Mouse (Mus musculus) adrenal gland, postnatal 25 days (tissue): ENCODE results near the gene Surf4. TPM values are rescaled to one million over a fixed set of nuclear protein-coding genes. Genes with fewer than 3 reads are reported as not detected.
A peak's percentile ranks its signal among the peaks of the same experiment; 100 is the strongest.

ENCODE experiments used
- DNase-seq: peaks from one replicate; pipeline ENCODE4 v3.0.0; 2021; ENCODE audit warnings: mixed read lengths
- total RNA-seq: library from RNA; stranded (reverse); gene quantifications from 2 replicates; pipeline ENCODE4 v1.2.3, GENCODE M21; 2021

The Surf4 gene
- total RNA-seq, 1 experiment from 2014 or later = 152 TPM

DNA sequence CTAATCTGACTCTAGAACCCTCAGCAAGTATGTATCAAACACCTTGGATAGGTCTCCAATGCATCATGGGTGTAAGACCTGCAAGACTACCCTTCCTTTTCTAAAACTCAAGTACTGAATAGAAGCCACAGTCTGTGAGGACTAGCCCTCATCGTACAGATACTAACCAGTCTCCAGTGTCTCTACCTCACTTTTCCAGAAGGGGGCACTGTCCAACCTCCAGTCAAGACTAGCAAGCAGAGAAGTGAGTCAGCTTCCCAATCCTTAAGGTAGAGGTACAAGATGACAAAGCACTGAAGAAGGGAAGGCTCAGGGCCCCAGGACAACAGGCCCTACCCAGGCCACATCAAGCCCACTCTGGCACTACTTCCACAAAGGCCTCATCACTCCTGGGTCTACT, 3.3 kb downstream of the Surf4 start:
- peak; percentile 46 for DNase-seq

DNA sequence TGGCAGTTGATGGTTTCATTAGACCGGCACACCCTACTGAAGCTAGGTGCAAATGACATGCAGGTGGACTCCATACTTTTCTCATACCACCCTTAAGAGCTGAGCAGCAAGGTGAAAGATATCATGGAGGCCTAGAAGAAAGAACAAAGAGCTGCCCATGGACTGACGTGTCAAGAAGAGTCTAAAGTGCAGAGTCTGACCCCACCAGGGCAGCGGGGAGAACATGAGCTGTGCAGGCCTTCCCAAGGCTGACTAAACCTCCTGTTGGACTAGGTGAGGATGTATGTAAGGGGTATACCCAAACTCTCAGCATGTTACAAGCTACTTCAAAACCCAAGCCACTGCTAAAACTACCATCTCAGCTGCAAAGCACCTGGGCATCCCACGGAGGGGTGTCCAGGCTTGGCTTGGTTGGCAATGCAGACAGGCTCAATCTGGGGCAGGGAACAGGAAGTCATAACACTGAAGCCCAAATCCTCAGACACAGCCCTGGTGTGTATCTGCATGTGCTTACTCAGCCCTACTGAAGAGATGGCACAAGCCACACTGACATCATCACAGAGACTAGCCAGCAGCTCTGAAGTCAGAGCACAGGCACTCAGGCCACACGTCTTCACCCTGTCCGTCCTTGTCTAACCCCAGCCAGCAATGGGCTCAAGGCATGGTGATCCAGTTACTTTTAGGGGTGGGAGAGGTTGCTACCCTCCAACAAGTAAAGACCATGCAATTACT, 5.8 kb downstream of the Surf4 start:
- DNase-seq = no peak

DNA sequence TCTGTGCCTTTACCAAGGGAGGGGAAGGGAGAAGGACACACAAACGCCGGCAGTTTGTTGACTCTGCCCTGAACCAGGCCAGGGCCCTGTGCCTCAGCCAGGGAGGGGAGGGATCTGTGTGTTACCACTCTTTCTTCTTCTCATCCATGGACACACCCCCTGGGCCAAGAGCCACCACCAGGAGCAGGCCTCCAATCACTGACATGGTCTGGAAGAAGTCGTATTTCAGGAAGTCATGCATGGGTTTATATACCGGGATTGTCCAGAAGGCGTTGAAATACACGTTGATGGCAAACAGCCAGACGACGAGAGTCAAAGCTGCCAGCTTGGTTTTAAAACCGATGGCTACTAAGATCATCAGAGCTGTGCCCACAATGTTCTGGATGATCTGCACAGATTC, 11.9 kb downstream of the Surf4 start:
- peak; percentile 64 for DNase-seq

GRCm38 (mm10) chr2:26920190-26920855, 13.4 kb downstream of the Surf4 start:
- no peak for DNase-seq

DNA sequence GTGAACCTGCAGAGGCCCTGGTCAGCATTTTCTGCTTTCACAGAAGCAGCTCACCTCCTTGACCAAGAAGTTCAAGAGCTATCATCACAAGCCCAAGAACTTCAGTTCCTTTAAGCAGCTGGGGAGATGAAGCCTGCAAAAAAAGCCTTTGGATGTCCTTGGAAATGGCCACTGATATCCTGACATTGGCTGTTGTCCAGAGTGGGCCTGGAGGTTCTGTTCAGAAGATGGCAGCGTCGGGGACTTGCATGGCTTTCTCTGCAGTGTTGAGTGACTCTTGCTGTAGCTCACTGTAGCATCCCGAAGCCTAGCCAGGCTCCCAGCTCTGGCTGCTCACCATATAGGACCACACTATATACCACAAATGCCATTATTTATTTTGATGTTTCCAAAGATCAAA, 14.0 kb downstream of the Surf4 start:
- DNase-seq = peak; percentile 29

GRCm38 (mm10) chr2:26916738-26917137, 17.0 kb downstream of the Surf4 start:
- DNase-seq = no peak

GRCm38 (mm10) chr2:26915927-26916728, 17.6 kb downstream of the Surf4 start, which contains the start of the genes Surf2 and Surf1:
Gene Surf2 (plus strand): TSS chr2:26916367.
Gene Surf1 (minus strand): TSS chr2:26916530.
- DNase-seq = peak; percentile 80

DNA sequence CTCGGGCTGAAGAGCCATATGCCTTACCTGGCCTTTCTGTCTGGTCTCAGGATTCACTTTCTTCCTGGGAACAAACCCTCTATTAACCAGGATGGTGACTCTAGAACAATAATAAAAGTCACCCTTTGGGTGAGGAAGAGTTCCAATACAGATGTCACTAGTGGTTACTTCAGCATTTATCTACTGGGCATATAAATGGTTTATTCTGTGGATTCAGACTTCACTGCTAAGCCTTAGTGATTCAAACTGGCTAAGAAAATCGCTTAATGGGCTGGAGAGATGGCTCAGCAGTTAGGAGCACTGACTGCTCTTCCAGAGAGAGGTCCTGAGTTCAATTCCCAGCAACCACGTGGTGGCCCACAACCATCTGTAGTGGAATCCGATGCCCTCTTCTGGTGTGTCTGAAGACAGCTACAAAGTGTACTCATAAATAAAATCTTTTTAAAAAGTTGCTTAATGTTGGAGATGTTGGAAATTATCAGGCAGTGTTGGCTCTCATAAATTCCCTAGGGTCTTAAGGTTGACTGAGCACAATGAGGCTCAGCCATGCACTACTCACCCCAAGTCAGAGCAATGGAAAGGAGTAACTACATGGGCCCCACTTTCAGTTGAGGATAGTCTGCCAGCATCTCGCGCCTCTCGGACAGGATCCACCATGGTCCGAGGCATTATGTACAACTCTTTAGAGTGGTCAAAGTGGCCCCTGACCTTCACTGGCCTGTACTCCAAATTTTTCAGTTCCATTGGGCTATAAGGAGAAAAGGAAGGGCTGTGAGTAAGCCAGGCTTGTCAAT, 19.4 kb downstream of the Surf4 start:
- DNase-seq = no peak

GRCm38 (mm10) chr2:26913416-26914147, 20.1 kb downstream of the Surf4 start:
- DNase-seq = no peak

DNA sequence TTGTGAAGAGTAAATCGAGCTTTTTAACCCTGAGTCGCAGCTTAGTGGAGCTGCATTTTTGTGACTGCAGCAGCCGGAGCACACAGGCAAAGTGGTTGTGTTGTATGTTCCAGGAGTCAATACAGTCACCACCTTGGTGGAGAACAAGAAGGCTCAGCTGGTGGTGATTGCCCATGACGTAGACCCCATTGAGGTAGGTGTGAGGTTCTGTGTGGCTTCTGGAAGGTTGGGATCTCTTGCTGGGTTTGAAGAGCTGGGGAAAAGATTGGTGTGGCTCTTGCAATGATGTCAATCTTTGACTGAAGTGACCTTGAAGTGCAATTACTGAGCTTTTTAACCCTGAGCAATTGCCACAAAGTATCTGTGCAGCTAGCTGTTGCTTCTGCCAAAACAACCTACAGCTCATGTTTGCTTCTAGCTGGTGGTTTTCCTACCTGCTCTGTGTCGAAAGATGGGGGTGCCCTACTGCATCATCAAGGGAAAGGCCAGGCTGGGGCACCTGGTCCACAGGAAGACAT, 21.4 kb downstream of the Surf4 start:
- no peak for DNase-seq

- DNase-seq = peak; percentile 54
Measured at GRCm38 (mm10) chr2:26910994-26911765, 22.5 kb downstream of the Surf4 start.

GRCm38 (mm10) chr2:26910124-26910993, 23.4 kb downstream of the Surf4 start, which contains the start of the genes Med22 and Rpl7a:
Gene Med22 (minus strand): TSS chr2:26910677.
Gene Rpl7a (plus strand): TSS chr2:26910764.
- peak; percentile 100 for DNase-seq

DNA sequence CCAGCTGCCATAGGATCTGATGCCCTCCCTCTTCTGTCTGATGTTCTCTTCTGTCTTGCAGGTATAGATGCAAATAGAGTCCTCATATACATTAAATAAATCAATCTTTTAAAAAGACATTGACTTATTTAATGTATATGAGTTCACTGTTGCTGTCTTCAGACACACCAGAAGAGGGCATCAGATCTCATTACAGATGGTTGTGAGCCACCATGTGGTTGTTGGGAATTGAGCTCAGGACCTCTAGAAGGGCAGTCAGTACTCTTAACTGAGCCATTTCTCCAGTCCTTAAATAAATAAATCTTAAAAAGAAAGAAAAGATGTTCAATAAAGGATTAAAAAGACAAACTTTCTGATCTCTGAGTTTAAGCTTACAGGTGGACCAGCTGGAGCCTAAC, 24.3 kb downstream of the Surf4 start:
- DNase-seq = no peak

DNA sequence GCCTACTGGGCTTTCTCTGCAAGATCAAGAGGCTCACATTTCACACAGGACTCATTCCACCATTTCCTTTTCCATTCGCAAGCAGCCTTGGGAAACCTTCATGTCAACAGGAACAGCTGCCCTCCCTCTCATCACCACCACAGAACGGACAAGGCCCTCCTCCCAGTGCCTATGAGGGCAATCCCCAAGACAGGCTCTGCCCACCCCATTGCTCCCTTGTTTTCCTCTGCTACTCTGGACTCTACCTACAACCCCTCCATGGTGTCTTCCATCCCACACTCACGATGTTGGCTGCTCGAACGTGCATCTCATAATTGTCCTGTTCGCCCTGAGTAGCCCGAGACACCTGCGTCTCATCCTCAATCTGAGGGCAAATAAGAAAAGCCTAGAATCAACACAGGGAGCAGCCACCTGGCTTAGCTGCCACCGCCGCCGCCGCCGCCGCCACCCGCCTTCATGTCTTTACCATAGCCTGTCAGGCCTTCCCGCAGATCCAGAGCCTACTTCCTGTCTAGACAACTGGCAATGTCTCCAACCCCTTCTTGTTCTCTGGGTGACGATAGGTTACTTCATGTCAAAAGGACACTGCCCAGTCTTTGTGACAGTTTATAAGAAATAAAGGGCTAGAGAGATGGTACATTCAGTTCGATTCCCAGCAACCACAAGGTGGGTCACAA, 24.9 kb downstream of the Surf4 start:
- DNase-seq = no peak

DNA sequence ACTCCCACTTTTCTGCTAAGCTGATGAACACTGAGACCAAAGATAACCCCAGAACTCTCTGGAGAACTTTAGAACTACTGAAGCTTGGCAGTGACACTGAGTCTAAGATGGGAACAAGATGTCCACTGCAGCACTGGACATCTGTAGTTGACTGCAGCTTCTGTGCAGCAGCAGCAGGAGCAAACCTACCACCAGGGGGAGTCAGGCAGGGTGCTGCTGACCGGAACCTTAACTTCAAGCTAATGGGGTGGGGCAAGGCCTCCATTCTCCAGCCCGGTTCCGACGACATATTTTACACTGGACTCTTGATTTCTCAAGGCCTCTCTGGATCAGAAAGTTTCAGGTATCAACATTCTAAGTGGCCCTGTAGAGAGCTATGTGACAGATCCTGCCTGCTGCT, 26.6 kb downstream of the Surf4 start:
- DNase-seq = peak; percentile 55

DNA sequence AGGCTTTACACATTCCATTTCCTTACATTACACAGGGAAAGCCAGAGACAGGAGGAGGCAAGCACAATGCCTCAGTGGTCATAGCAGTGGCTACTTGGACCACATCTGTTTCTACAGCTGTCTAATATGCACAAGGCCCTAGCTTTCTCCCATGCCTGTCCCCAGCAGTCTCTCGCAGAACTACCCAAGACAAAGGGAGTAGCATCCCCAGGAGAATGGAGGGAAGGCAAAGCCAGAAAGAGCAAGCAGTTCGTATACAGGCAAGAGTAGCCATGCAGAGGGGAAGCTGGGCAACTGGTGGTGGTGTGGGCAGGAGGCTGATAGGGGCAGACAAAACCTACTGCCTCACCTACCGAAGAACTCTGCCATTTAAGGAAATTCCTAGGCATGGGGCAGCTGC, 27.3 kb downstream of the Surf4 start:
- DNase-seq = no peak

DNA sequence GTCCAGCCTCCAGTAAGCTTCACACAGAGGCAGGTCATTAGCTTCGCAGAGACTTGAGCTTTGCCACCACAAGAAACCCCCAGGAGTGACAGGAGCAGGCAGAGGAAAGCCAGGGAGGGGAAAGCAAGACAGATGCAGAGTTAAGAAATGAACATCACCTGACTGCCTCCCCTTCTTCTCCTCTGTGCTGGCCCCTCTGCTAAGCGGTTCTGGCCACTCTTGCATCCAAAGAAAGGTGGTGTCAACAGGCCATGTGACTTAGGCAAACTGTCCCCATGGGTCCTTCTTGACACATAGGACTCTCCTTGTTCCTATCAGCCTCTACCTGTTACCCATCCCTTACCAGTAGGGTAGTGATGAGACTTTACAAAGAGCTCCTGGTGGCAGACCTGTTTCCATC, 27.8 kb downstream of the Surf4 start:
- no peak for DNase-seq

DNA sequence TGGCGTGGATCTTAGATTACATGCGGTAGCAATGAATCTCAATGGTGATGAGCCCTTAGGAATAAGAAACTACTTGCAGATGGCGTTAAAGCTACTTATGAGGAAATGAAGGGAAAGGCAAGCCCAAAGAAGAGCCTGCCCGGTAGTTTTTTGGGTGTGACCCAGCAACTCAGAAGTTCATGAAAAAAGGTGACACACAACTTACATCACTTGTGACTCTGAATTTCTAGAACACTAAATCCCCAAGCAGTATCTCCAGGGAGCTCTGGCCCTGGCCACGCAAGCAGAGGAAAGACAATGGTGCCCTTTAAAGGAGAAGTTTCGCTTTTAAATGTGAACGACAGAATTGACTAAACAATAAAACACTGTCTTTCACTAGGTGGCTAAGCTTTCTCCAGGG, 30.4 kb downstream of the Surf4 start:
- no peak for DNase-seq
